Mouse (Mus musculus): Measurements from ENCODE around the gene Vmn1r159. TPM values are rescaled to one million over a fixed set of nuclear protein-coding genes. Genes with fewer than 3 reads are reported as not detected.

The Vmn1r159 gene
- not detected in 2 replicates for polyA plus RNA-seq (2012; ENCODE audit: low replicate concordance)

GRCm38 (mm10) chr7:22843505-22843904, at the start of gene Vmn1r159:
TSS of gene Vmn1r159 (minus strand) at chr7:22843605.

GRCm38 (mm10) chr7:22870924-22871323, 27.5 kb upstream of the Vmn1r159 start, which contains the start of gene Vmn1r160:
TSS of gene Vmn1r160 (plus strand) at chr7:22871224.

Other genes starting within 250 kb of the Vmn1r159 start
- gene Vmn1r155, start 185.6 kb downstream of the Vmn1r159 start, polyA plus RNA-seq (2012; ENCODE audit: low replicate concordance) = not detected in 2 replicates
- not detected in 2 replicates for gene Gm8693, start 151.3 kb downstream of the Vmn1r159 start, polyA plus RNA-seq (2012; ENCODE audit: low replicate concordance)
- gene Gm4567, start 123.9 kb downstream of the Vmn1r159 start, polyA plus RNA-seq (2012; ENCODE audit: low replicate concordance) = not detected in 2 replicates
- gene Vmn1r157, start 81.9 kb downstream of the Vmn1r159 start, polyA plus RNA-seq (2012; ENCODE audit: low replicate concordance) = not detected in 2 replicates
- not detected in 2 replicates for gene Vmn1r158, start 52.8 kb downstream of the Vmn1r159 start, polyA plus RNA-seq (2012; ENCODE audit: low replicate concordance)
- gene Vmn1r160, start 27.6 kb upstream of the Vmn1r159 start, polyA plus RNA-seq (2012; ENCODE audit: low replicate concordance) = not detected in 2 replicates
- gene Gm4214, start 141.1 kb upstream of the Vmn1r159 start, polyA plus RNA-seq (2012; ENCODE audit: low replicate concordance) = not detected in 2 replicates
- gene Gm4216, start 176.3 kb upstream of the Vmn1r159 start, polyA plus RNA-seq (2012; ENCODE audit: low replicate concordance) = not detected in 2 replicates
- not detected in 2 replicates for gene Vmn1r163, start 211.9 kb upstream of the Vmn1r159 start, polyA plus RNA-seq (2012; ENCODE audit: low replicate concordance)
- not detected in 2 replicates for gene Gm8720, start 223.9 kb upstream of the Vmn1r159 start, polyA plus RNA-seq (2012; ENCODE audit: low replicate concordance)

Data from leukemia stem cell, adult 10-12 weeks (primary cell).